Mouse (Mus musculus) intestine, embryonic 16.5 days (tissue): ENCODE measurements around the gene Nyap2. TPM values are rescaled to one million over a fixed set of nuclear protein-coding genes. Genes with fewer than 3 reads are reported as not detected.

Source experiments
- ATAC-seq: fragments of 200-750 bp; cut with Nextera tagmentation; 2 replicates; pipeline ENCODE4 v1.8.0; 2017; ENCODE audit warnings: moderate TSS enrichment, moderate library complexity
- H3K27ac ChIP-seq: fragments of 300-500 bp; sonication (generic); 2 replicates; pipeline ENCODE4 v1.5.1; 2014; ENCODE audit warnings: mild to moderate bottlenecking, low read length
- H3K27me3 ChIP-seq: fragments of 300-500 bp; sonication (generic); replicated peaks from 2 replicates; pipeline ENCODE4 v1.6.1; 2014; ENCODE audit warnings: low read length, control low read depth, mixed read lengths; ENCODE audit not compliant: control insufficient read depth, insufficient read depth
- H3K36me3 ChIP-seq: fragments of 300-500 bp; sonication (generic); 2 replicates; pipeline ENCODE4 v1.6.1; 2014; ENCODE audit warnings: low read length, control low read depth; ENCODE audit not compliant: control insufficient read depth, insufficient read depth
- H3K4me1 ChIP-seq: fragments of 300-500 bp; sonication (generic); 2 replicates; pipeline ENCODE4 v1.6.1; 2014; ENCODE audit warnings: low read length, control low read depth, mixed read lengths; ENCODE audit not compliant: control insufficient read depth, insufficient read depth
- H3K4me2 ChIP-seq: fragments of 300-500 bp; sonication (generic); 2 replicates; pipeline ENCODE4 v1.6.1; 2014; ENCODE audit warnings: low read depth, low read length, control low read depth
- H3K4me3 ChIP-seq: fragments of 300-500 bp; sonication (generic); 2 replicates; pipeline ENCODE4 v1.5.1; 2014; ENCODE audit warnings: mild to moderate bottlenecking, low read length
- H3K9ac ChIP-seq: fragments of 300-500 bp; sonication (generic); 2 replicates; pipeline ENCODE4 v1.6.1; 2014; ENCODE audit warnings: low read depth, low read length
- H3K9me3 ChIP-seq: fragments of 300-500 bp; sonication (generic); 2 replicates; pipeline ENCODE4 v1.6.1; 2016; ENCODE audit warnings: low read length, control low read depth; ENCODE audit not compliant: control insufficient read depth
- WGBS: fragments of 180-500 bp; shearing (Covaris S2); extraction: QIAGEN DNeasy Blood & Tissue Kit; methylation state at CpG from one replicate; pipeline ENCODE4 v1.1.7; 2014; 5-methylcytosine and 5-hydroxymethylcytosine counted together
- polyA plus RNA-seq: library from polyadenylated mRNA; unstranded; fragments of >200 nt; fragmentation: Nextera tagmentation; extraction: Ambion mirVana; gene quantifications from 2 replicates; pipeline ENCODE4 v1.2.1, GENCODE M21; 2015

Nyap2 gene
- polyA plus RNA-seq, 1 experiment from 2014 or later, result 0.21 TPM

DNA sequence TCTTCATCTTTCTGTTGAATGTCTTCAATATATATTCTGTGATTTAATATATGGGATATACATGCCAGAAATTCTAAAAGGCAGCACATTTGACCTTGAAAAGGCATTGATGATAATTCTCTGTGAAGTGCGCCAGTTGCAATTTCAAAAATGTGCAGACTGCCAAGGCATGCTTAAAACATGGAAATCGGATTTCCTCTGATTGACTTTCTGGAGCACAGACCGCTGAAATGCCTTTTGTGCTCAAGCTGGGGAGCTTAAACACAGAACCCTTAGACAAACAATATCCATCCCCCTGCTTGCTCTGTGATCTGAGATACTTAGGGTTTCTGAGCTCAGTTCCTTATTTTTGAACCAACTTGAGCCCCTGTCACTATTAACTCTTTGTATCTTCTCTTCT is 14.2 kb downstream of the Nyap2 start:
- ATAC-seq, result no peak
- WGBS, result 67% methylated on average over 3 of the region's 3 CpGs
- H3K27ac ChIP-seq, result no peak overlapping the region

GRCm38 (mm10) chr1:81092056-81092455 is 15.3 kb downstream of the Nyap2 start:
- Histone ChIP-seq H3K36me3 (no peaks in the 10 kb centered on the region), H3K9ac (no peak overlapping the region), H3K27me3 (no peaks in the 10 kb centered on the region), H3K4me3 (no peak overlapping the region), H3K9me3 (no peaks in the 10 kb centered on the region), H3K4me2 (no peak overlapping the region), H3K27ac (no peak overlapping the region), H3K4me1 (no peaks in the 10 kb centered on the region)
- no peak for ATAC-seq
- WGBS, result 68% methylated on average over 2 of the region's 2 CpGs

More for the DNA sequence above, 14.2 kb downstream of the Nyap2 start:
- Histone ChIP-seq H3K27me3 (no peaks in the 10 kb centered on the region), H3K4me1 (no peaks in the 10 kb centered on the region), H3K4me3 (no peak overlapping the region), H3K36me3 (no peaks in the 10 kb centered on the region), H3K4me2 (no peak overlapping the region), H3K9ac (no peak overlapping the region), H3K9me3 (no peaks in the 10 kb centered on the region)

- H3K9me3 ChIP-seq, result no peaks in the 10 kb centered on the region
- no peak for ATAC-seq
- no peak overlapping the region for H3K4me3 ChIP-seq
- no peaks in the 10 kb centered on the region for H3K4me1 ChIP-seq
- H3K36me3 ChIP-seq, result no peaks in the 10 kb centered on the region
- no peaks in the 10 kb centered on the region for H3K27me3 ChIP-seq
- no peak overlapping the region for H3K4me2 ChIP-seq
- 82% methylated on average over 4 of the region's 4 CpGs for WGBS
- no peak overlapping the region for H3K27ac ChIP-seq
- H3K9ac ChIP-seq, result no peak overlapping the region
Observed at GRCm38 (mm10) chr1:81092886-81093285, 16.1 kb downstream of the Nyap2 start.

DNA sequence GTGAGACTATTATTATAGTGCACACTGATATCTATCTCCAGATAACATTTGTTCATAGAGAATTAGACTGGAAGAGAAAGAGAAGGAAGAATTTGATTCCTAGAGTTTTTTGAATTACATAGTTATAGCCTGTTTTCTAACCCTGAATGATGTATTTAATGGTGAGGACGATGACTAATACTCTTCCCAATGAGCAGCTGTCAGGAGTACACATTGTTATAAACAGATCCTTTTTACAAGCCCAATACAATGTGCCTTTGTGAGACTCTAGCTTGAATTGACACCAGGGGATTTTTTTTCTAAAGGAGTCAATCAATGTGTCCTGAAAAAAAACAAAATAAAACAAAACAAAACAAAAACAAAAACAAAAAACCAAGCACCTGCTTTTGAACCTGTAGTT is 22.2 kb downstream of the Nyap2 start:
- Histone ChIP-seq H3K27ac (no peak overlapping the region), H3K36me3 (no peaks in the 10 kb centered on the region), H3K4me2 (no peak overlapping the region), H3K4me3 (no peak overlapping the region), H3K27me3 (no peaks in the 10 kb centered on the region), H3K9ac (no peak overlapping the region), H3K4me1 (no peaks in the 10 kb centered on the region), H3K9me3 (no peaks in the 10 kb centered on the region)
- WGBS, result 54% methylated on average over 1 of the region's 1 CpGs
- no peak for ATAC-seq

DNA sequence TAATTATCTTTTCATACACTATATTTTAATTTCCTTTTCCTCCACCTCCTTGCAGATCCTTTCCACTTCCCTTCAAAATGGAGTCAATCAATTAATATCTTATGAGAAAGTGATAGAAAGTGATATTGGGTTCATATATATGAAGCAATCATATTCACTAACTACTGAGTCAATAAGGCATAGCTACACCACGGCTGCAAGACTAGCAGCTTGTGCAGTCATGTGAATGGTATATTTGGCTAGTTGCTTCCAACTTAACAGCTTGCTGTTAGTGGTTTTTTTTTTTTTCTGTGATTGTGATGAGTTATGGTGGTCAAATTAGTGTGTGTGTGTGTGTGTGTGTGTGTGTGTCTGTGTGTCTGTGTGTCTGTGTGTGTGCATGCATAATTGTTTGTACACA is 25.0 kb downstream of the Nyap2 start:
- no peaks in the 10 kb centered on the region for H3K4me1 ChIP-seq
- no peak overlapping the region for H3K4me3 ChIP-seq
- no peaks in the 10 kb centered on the region for H3K27me3 ChIP-seq
- H3K9me3 ChIP-seq, result no peaks in the 10 kb centered on the region
- H3K4me2 ChIP-seq, result no peak overlapping the region
- WGBS, result 74% methylated on average over 1 of the region's 1 CpGs
- H3K36me3 ChIP-seq, result no peaks in the 10 kb centered on the region
- no peak overlapping the region for H3K27ac ChIP-seq
- H3K9ac ChIP-seq, result no peak overlapping the region
- ATAC-seq, result no peak

DNA sequence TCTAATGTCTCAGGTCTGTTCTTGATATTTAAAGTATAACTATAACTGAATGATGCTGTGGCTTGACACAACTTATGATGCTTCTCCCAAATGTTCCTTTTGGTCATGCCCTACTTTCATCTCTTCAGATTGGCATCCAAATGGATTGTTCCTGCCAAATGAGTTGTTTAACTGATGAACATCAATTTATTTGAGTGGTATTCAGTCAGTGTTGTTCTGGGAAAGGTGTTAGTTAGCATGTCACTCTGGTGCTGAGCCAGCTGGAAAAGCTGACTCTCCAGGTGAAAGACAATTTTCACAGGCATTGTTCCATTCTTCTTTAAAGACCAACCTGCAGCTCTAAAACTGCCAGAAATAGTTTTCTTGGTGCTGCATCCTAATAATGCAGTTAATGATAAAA is 43.0 kb downstream of the Nyap2 start:
- ATAC-seq, result no peak
- H3K27me3 ChIP-seq, result no peaks in the 10 kb centered on the region
- H3K9me3 ChIP-seq, result no peaks in the 10 kb centered on the region
- H3K4me1 ChIP-seq, result no peaks in the 10 kb centered on the region
- no peak overlapping the region for H3K4me3 ChIP-seq
- H3K36me3 ChIP-seq, result no peaks in the 10 kb centered on the region
- no peak overlapping the region for H3K4me2 ChIP-seq
- H3K27ac ChIP-seq, result no peak overlapping the region
- H3K9ac ChIP-seq, result no peak overlapping the region

GRCm38 (mm10) chr1:81132007-81132712 is 55.4 kb downstream of the Nyap2 start:
- 69% methylated on average over 8 of the region's 8 CpGs for WGBS
- no peak for ATAC-seq

DNA sequence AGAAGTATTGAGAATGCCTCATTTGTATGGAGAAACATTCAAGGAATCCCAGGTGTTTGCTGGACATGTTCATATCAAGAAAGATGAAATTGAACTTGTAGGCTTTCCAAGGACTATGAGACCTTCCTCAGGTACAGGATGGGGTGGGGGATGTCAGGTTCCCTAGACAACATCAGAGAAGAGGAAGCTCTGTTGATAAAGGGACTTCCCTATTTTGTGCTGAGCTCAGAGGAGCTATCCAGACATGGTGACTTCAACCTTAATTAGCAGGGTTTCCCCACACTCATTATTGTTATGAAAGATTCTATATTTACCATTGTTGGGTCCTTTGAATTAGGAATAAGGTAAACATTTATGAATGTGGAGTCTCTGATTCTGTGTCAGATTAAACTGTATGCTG is 67.1 kb downstream of the Nyap2 start:
- no peak overlapping the region for H3K4me2 ChIP-seq

More at GRCm38 (mm10) chr1:81132007-81132712, 55.4 kb downstream of the Nyap2 start:
- Histone ChIP-seq H3K9ac (no peak overlapping the region), H3K9me3 (no peaks in the 10 kb centered on the region), H3K4me3 (no peak overlapping the region), H3K36me3 (no peaks in the 10 kb centered on the region), H3K27ac (no peak overlapping the region), H3K4me2 (no peak overlapping the region), H3K27me3 (no peaks in the 10 kb centered on the region), H3K4me1 (no peaks in the 10 kb centered on the region)

DNA sequence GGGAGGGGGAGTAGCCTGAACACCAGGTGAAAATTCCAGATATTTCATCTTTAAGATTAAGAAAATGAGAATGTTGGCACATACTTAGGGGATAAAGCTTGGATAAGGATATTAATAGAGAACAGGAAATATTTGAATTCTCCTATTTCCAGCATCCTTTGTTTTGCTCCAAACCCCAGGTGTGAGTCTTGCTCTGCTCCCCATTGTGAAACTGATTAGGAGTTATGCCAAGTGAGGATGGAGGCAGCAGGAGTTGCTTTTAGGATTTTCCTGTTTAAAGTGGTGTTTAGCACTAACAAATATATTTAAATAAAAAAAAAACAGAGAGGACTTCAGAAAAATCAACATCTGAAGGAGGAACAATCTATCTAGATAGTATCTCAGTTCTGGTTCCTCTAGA is 68.8 kb downstream of the Nyap2 start:
- no peak overlapping the region for H3K9ac ChIP-seq
- H3K4me3 ChIP-seq, result no peak overlapping the region
- ATAC-seq, result no peak
- no peaks in the 10 kb centered on the region for H3K9me3 ChIP-seq
- H3K4me2 ChIP-seq, result no peak overlapping the region
- H3K27me3 ChIP-seq, result no peaks in the 10 kb centered on the region
- no peak overlapping the region for H3K27ac ChIP-seq
- no peaks in the 10 kb centered on the region for H3K36me3 ChIP-seq
- no peaks in the 10 kb centered on the region for H3K4me1 ChIP-seq

More for the DNA sequence above, 67.1 kb downstream of the Nyap2 start:
- Histone ChIP-seq H3K4me3 (no peak overlapping the region), H3K4me1 (no peaks in the 10 kb centered on the region), H3K27me3 (no peaks in the 10 kb centered on the region), H3K9ac (no peak overlapping the region), H3K36me3 (no peaks in the 10 kb centered on the region), H3K27ac (no peak overlapping the region), H3K9me3 (no peaks in the 10 kb centered on the region)
- no peak for ATAC-seq

DNA sequence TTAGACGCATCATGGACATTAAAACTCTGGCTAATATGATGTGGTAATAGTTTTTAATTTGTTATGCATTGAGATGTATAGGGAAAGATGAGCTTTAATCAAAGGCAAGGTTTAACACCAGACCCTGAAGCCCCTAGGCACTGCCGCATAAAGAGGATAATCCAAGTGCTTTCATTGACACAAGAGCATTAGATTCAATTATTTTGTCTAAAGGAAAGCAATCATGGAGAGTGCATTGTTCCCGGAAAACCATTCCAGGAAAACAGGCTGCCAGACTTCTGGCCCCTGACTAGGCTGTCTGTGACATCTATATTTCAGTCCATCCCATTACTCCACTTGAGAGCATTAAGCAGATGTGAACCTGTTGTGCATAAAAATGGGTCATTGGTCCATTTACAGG is 92.5 kb downstream of the Nyap2 start:
- Histone ChIP-seq H3K9ac (no peak overlapping the region), H3K27ac (no peak overlapping the region), H3K4me1 (no peaks in the 10 kb centered on the region), H3K27me3 (no peaks in the 10 kb centered on the region), H3K4me2 (no peak overlapping the region), H3K9me3 (no peaks in the 10 kb centered on the region), H3K4me3 (no peak overlapping the region), H3K36me3 (no peaks in the 10 kb centered on the region)
- no peak for ATAC-seq
- 67% methylated on average over 3 of the region's 3 CpGs for WGBS
